Mouse (Mus musculus): Measurements from ENCODE around the gene Rhbdf2.
A peak's percentile ranks its signal among the peaks of the same experiment; 100 is the strongest.
"Not testable (repeated sequence)": the region's sequence is repeated elsewhere in the genome, so short reads cannot be mapped to it uniquely, and the experiment has no call there.

DNA sequence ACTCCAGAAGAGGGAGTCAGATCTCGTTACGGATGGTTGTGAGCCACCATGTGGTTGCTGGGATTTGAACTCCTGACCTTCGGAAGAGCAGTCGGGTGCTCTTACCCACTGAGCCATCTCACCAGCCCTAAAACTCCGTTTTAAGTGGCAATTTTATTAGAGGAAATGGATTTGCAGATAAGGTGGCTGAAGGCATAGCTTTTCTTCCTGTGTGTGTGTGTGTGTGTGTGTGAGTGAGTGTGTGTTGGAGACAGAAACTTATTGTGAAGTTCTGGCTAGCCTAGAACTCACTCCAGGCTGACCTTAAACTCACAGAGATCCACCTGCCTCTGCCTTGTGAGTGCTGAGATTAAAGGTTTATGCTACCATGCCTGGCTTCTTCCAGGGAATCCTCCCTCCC is 40.2 kb upstream of the Rhbdf2 start:
- not testable (repeated sequence) for TF ChIP-seq MEF2A (IDR thresholded peaks at IDR 0.05; ENCODE audit: extremely low read depth, insufficient replicate concordance, low read depth, low read length, poor library complexity, severe bottlenecking); ZMIZ1 (IDR thresholded peaks at IDR 0.05; ENCODE audit: low read depth, low read length); POLR2A (IDR thresholded peaks at IDR 0.05; ENCODE audit: control insufficient read depth in 1 of 2, insufficient read depth in 1 of 2, low read depth in 1 of 2, low read length in 2 of 2, poor library complexity in 1 of 2); ZC3H11A (IDR thresholded peaks at IDR 0.05; ENCODE audit: low read depth, low read length); CTCF (IDR thresholded peaks at IDR 0.05 in 2 of 3, conservative IDR thresholded peaks at IDR 0.05 in 1 of 3; ENCODE audit: control insufficient read depth in 1 of 3, insufficient read depth in 1 of 3, low read depth in 2 of 3, low read length in 3 of 3, poor library complexity in 1 of 3, severe bottlenecking in 1 of 3); ZNF384 (IDR thresholded peaks at IDR 0.05; ENCODE audit: low read depth, low read length); POLR2AphosphoS2 (IDR thresholded peaks at IDR 0.05; ENCODE audit: low read length); USF1 (IDR thresholded peaks at IDR 0.05; ENCODE audit: low read depth, low read length); MAX (IDR thresholded peaks at IDR 0.05; ENCODE audit: low read length); POLR2AphosphoS5 (IDR thresholded peaks at IDR 0.05; ENCODE audit: borderline replicate concordance, low read depth, low read length); CHD1 (IDR thresholded peaks at IDR 0.05; ENCODE audit: low read depth, low read length)
- peak; percentile 25; the same call in 1 of the 2 replicates for TF ChIP-seq SIN3A (IDR thresholded peaks at IDR 0.05; ENCODE audit: low read length)
- TF ChIP-seq TCF12 (IDR thresholded peaks at IDR 0.05; ENCODE audit: low read depth, low read length), result peak; percentile 20; the same call in 1 of the 2 replicates
